Mouse (Mus musculus): ENCODE results near the gene Tln1. TPM values are rescaled to one million over a fixed set of nuclear protein-coding genes. Genes with fewer than 3 reads are reported as not detected.

Tln1 gene
- polyA plus RNA-seq, 1 experiment: 225 TPM

- peak overlapping the region; percentile 82 for H3K4me3 ChIP-seq
- TF ChIP-seq USF1 (IDR thresholded peaks at IDR 0.05; ENCODE audit: low read depth): peak; percentile 30
- TF ChIP-seq REST (IDR thresholded peaks at IDR 0.05; ENCODE audit: insufficient read depth, insufficient read length): no peak
- TF ChIP-seq CEBPB (IDR thresholded peaks at IDR 0.05; ENCODE audit: insufficient read depth, poor library complexity, severe bottlenecking): no peak
- TF ChIP-seq SRF (IDR thresholded peaks at IDR 0.05; ENCODE audit: control insufficient read depth, insufficient read length, low read depth): no peak
- H3K27me3 ChIP-seq (ENCODE audit: control insufficient read depth, insufficient read depth, insufficient read length): no peaks in the 10 kb centered on the region
- H3ac ChIP-seq (ENCODE audit: control insufficient read depth, insufficient read length): peak overlapping the region; percentile 88
- peaks cover 22% of the 10 kb centered on the region for H3K36me3 ChIP-seq (ENCODE audit: control insufficient read depth, insufficient read depth)
- H3K79me2 ChIP-seq (ENCODE audit: control insufficient read depth, insufficient read depth): peaks cover 39% of the 10 kb centered on the region
- H3K4me2 ChIP-seq (ENCODE audit: low read depth): peak overlapping the region; percentile 80
Measured at GRCm38 (mm10) chr4:43562769-43563600, 494 bp upstream of the Tln1 start.

- peak overlapping the region; percentile 88 for H3ac ChIP-seq (ENCODE audit: control insufficient read depth, insufficient read length)
Measured at GRCm38 (mm10) chr4:43561436-43561996, 975 bp downstream of the Tln1 start.

GRCm38 (mm10) chr4:43560976-43561375, 1.5 kb downstream of the Tln1 start:
- Histone ChIP-seq H3K79me2 (ENCODE audit: control insufficient read depth, insufficient read depth) (peaks cover 58% of the 10 kb centered on the region), H3K4me2 (ENCODE audit: low read depth) (peak overlapping the region; percentile 96), H3K27me3 (ENCODE audit: control insufficient read depth, insufficient read depth, insufficient read length) (no peaks in the 10 kb centered on the region), H3ac (ENCODE audit: control insufficient read depth, insufficient read length) (peak overlapping the region; percentile 88), H3K4me3 (peak overlapping the region; percentile 82), H3K36me3 (ENCODE audit: control insufficient read depth, insufficient read depth) (peaks cover 21% of the 10 kb centered on the region)
- TF ChIP-seq TCF3 (IDR thresholded peaks at IDR 0.05; ENCODE audit: insufficient read length, low read depth): no peak
- no peak for TF ChIP-seq POLR2A (IDR thresholded peaks at IDR 0.05; ENCODE audit: insufficient read length, low read depth)
- TF ChIP-seq E2F4 (IDR thresholded peaks at IDR 0.05; ENCODE audit: insufficient read depth): no peak
- TF ChIP-seq MYOG (IDR thresholded peaks at IDR 0.05; ENCODE audit: control insufficient read depth in 1 of 3, insufficient read depth in 1 of 3, insufficient read length in 2 of 3, low read depth in 2 of 3): no peak
- no peak for TF ChIP-seq REST (IDR thresholded peaks at IDR 0.05; ENCODE audit: insufficient read depth, insufficient read length)

More at GRCm38 (mm10) chr4:43561436-43561996, 975 bp downstream of the Tln1 start:
- no peak for TF ChIP-seq MYOG (IDR thresholded peaks at IDR 0.05; ENCODE audit: control insufficient read depth in 1 of 3, insufficient read depth in 1 of 3, insufficient read length in 2 of 3, low read depth in 2 of 3)
- no peak for TF ChIP-seq USF1 (IDR thresholded peaks at IDR 0.05; ENCODE audit: low read depth)
- TF ChIP-seq E2F4 (IDR thresholded peaks at IDR 0.05; ENCODE audit: insufficient read depth): no peak
- TF ChIP-seq SRF (IDR thresholded peaks at IDR 0.05; ENCODE audit: control insufficient read depth, insufficient read length, low read depth): no peak
- no peak for TF ChIP-seq MAX (IDR thresholded peaks at IDR 0.05; ENCODE audit: low read depth)
- TF ChIP-seq MYOD1 (IDR thresholded peaks at IDR 0.05; ENCODE audit: control insufficient read depth in 1 of 3, insufficient read length in 2 of 3, low read depth in 2 of 3): no peak
- no peak for TF ChIP-seq POLR2A (IDR thresholded peaks at IDR 0.05; ENCODE audit: insufficient read length, low read depth)
- TF ChIP-seq TCF12 (IDR thresholded peaks at IDR 0.05; ENCODE audit: insufficient read depth, poor library complexity, severe bottlenecking): no peak
- no peak for TF ChIP-seq POLR2AphosphoS2 (IDR thresholded peaks at IDR 0.05; ENCODE audit: insufficient read length, low read depth)
- no peak for TF ChIP-seq REST (IDR thresholded peaks at IDR 0.05; ENCODE audit: insufficient read depth, insufficient read length)
- peak overlapping the region; percentile 96 for H3K4me2 ChIP-seq (ENCODE audit: low read depth)
- H3K27me3 ChIP-seq (ENCODE audit: control insufficient read depth, insufficient read depth, insufficient read length): no peaks in the 10 kb centered on the region
- H3K79me2 ChIP-seq (ENCODE audit: control insufficient read depth, insufficient read depth): peaks cover 54% of the 10 kb centered on the region
- H3K4me3 ChIP-seq: peak overlapping the region; percentile 82
- H3K36me3 ChIP-seq (ENCODE audit: control insufficient read depth, insufficient read depth): peaks cover 17% of the 10 kb centered on the region

- Histone ChIP-seq H3K36me3 (ENCODE audit: control insufficient read depth, insufficient read depth) (peaks cover 25% of the 10 kb centered on the region), H3K4me2 (ENCODE audit: low read depth) (peak overlapping the region; percentile 96), H3ac (ENCODE audit: control insufficient read depth, insufficient read length) (peak overlapping the region; percentile 88), H3K27me3 (ENCODE audit: control insufficient read depth, insufficient read depth, insufficient read length) (no peaks in the 10 kb centered on the region), H3K4me3 (peak overlapping the region; percentile 82), H3K79me2 (ENCODE audit: control insufficient read depth, insufficient read depth) (peaks cover 58% of the 10 kb centered on the region)
- peak; percentile 65 for TF ChIP-seq POLR2A (IDR thresholded peaks at IDR 0.05; ENCODE audit: insufficient read length, low read depth)
- TF ChIP-seq CEBPB (IDR thresholded peaks at IDR 0.05; ENCODE audit: insufficient read depth, poor library complexity, severe bottlenecking): no peak
- TF ChIP-seq E2F4 (IDR thresholded peaks at IDR 0.05; ENCODE audit: insufficient read depth): no peak
- peak; percentile 65 for TF ChIP-seq SRF (IDR thresholded peaks at IDR 0.05; ENCODE audit: control insufficient read depth, insufficient read length, low read depth)
- peak; percentile 79 for TF ChIP-seq POLR2AphosphoS2 (IDR thresholded peaks at IDR 0.05; ENCODE audit: insufficient read length, low read depth)
- TF ChIP-seq MYOG (IDR thresholded peaks at IDR 0.05; ENCODE audit: control insufficient read depth in 1 of 3, insufficient read depth in 1 of 3, insufficient read length in 2 of 3, low read depth in 2 of 3): peak in 2 of 3 experiments; percentile 63 to 72
- peak; percentile 2 for TF ChIP-seq MAX (IDR thresholded peaks at IDR 0.05; ENCODE audit: low read depth)
- peak in 1 of 3 experiments; percentile 89 for TF ChIP-seq MYOD1 (IDR thresholded peaks at IDR 0.05; ENCODE audit: control insufficient read depth in 1 of 3, insufficient read length in 2 of 3, low read depth in 2 of 3)
Measured at GRCm38 (mm10) chr4:43560243-43560611, 2.3 kb downstream of the Tln1 start.

All from myocyte (in vitro differentiated cells).